Mouse (Mus musculus) naive thymus-derived CD4-positive, alpha-beta T cell, adult 2 months (primary cell): ENCODE measurements around the gene Minpp1.

Source experiments
- DNase-seq: peaks from one replicate; pipeline ENCODE4 v3.0.0-alpha.2; 2011; ENCODE audit warnings: low read depth

The Minpp1 gene

GRCm38 (mm10) chr19:32528723-32529122 lies 43.2 kb downstream of the Minpp1 start:
- DNase-seq, result no peak

- DNase-seq, result no peak
These were observed 43.8 kb downstream of the Minpp1 start for GRCm38 (mm10) chr19:32529252-32529942.

- DNase-seq, result no peak
These were observed 44.7 kb downstream of the Minpp1 start for GRCm38 (mm10) chr19:32530296-32530695.

- no peak for DNase-seq
These were observed 46.8 kb downstream of the Minpp1 start for GRCm38 (mm10) chr19:32532331-32532730.

GRCm38 (mm10) chr19:32532737-32533505 lies 47.4 kb downstream of the Minpp1 start:
- no peak for DNase-seq

GRCm38 (mm10) chr19:32534887-32535286 lies 49.3 kb downstream of the Minpp1 start:
- DNase-seq, result no peak

GRCm38 (mm10) chr19:32542784-32543490 lies 57.4 kb downstream of the Minpp1 start:
- no peak for DNase-seq

- no peak for DNase-seq
These were observed 61.8 kb downstream of the Minpp1 start for GRCm38 (mm10) chr19:32547396-32547795.

- no peak for DNase-seq
These were observed 62.6 kb downstream of the Minpp1 start for GRCm38 (mm10) chr19:32548202-32548601.

- DNase-seq, result no peak
These were observed 64.9 kb downstream of the Minpp1 start for GRCm38 (mm10) chr19:32550446-32550845.

GRCm38 (mm10) chr19:32551442-32551841 lies 65.9 kb downstream of the Minpp1 start:
- DNase-seq, result no peak

- no peak for DNase-seq
These were observed 66.5 kb downstream of the Minpp1 start for GRCm38 (mm10) chr19:32552106-32552505.

GRCm38 (mm10) chr19:32553310-32553709 lies 67.7 kb downstream of the Minpp1 start:
- DNase-seq, result no peak

- DNase-seq, result no peak
These were observed 69.7 kb downstream of the Minpp1 start for GRCm38 (mm10) chr19:32555257-32555656.
